Mouse (Mus musculus): Measurements from ENCODE around the gene Large1. TPM values are rescaled to one million over a fixed set of nuclear protein-coding genes. Genes with fewer than 3 reads are reported as not detected.

Gene Large1
- polyA plus RNA-seq, 1 experiment from 2014 or later: 10.9 TPM

- Histone ChIP-seq H3K27me3 (ENCODE audit: control insufficient read depth, insufficient read depth, low read length) (no peaks in the 10 kb centered on the region), H3K36me3 (ENCODE audit: control insufficient read depth, insufficient read depth, low read length) (peaks cover 16% of the 10 kb centered on the region), H3K4me1 (ENCODE audit: control insufficient read depth in 2 of 2, insufficient read depth in 2 of 2, low read length in 2 of 2) (peaks cover 0 to 3% of the 10 kb centered on the region in 2 experiments; a peak in 2 of 4 replicates), H3K4me2 (ENCODE audit: low read length) (no peak overlapping the region), H3K9ac (ENCODE audit: low read length) (no peak overlapping the region), H3K9me3 (ENCODE audit: control insufficient read depth, low read length) (no peaks in the 10 kb centered on the region), H3K27ac (replicated peaks in 1 of 2; ENCODE audit: control insufficient read depth in 1 of 2, insufficient read depth in 1 of 2, low read depth in 2 of 2, low read length in 2 of 2) (no peak overlapping the region), H3K4me3 (ENCODE audit: control insufficient read depth in 1 of 2, insufficient read depth in 1 of 2, low read depth in 1 of 2, low read length in 2 of 2) (no peak overlapping the region)
- 87% methylated on average over 2 of the region's 2 CpGs for WGBS
- ATAC-seq (ENCODE audit: insufficient number of reproducible peaks, insufficient read depth, low FRiP score, low read depth): no peak
Measured at GRCm38 (mm10) chr8:72833112-72833511, 520.2 kb downstream of the Large1 start.

DNA sequence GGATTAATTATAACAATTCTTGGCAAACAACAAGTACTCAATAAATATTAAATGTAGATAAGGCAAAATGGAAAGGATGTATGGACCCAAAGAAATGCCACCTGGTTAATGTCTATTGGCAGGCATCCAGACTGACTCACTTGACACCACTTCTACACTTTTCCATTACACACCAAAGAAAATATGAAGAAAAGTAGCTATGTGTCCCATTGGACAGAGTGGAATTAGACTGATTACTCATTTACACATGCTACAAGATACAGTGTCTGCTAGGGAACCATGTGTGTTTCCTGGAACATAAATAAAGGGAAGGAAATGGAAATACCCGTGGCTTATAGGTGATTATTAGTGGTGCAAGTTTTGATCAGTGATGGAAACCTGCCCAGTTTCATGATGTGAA lies 521.0 kb downstream of the Large1 start:
- H3K4me3 ChIP-seq (ENCODE audit: control insufficient read depth in 1 of 2, insufficient read depth in 1 of 2, low read depth in 1 of 2, low read length in 2 of 2): no peak overlapping the region
- H3K4me1 ChIP-seq (ENCODE audit: control insufficient read depth in 2 of 2, insufficient read depth in 2 of 2, low read length in 2 of 2): peaks cover 0 to 3% of the 10 kb centered on the region in 2 experiments; a peak in 2 of 4 replicates
- H3K27me3 ChIP-seq (ENCODE audit: control insufficient read depth, insufficient read depth, low read length): no peaks in the 10 kb centered on the region
- peaks cover 14% of the 10 kb centered on the region for H3K36me3 ChIP-seq (ENCODE audit: control insufficient read depth, insufficient read depth, low read length)
- H3K9me3 ChIP-seq (ENCODE audit: control insufficient read depth, low read length): no peaks in the 10 kb centered on the region
- no peak overlapping the region for H3K9ac ChIP-seq (ENCODE audit: low read length)
- no peak for ATAC-seq (ENCODE audit: insufficient number of reproducible peaks, insufficient read depth, low FRiP score, low read depth)
- no peak overlapping the region for H3K27ac ChIP-seq (replicated peaks in 1 of 2; ENCODE audit: control insufficient read depth in 1 of 2, insufficient read depth in 1 of 2, low read depth in 2 of 2, low read length in 2 of 2)
- WGBS: 60% methylated on average over 1 of the region's 1 CpGs
- H3K4me2 ChIP-seq (ENCODE audit: low read length): no peak overlapping the region

GRCm38 (mm10) chr8:72817655-72818349 lies 535.5 kb downstream of the Large1 start:
- no peaks in the 10 kb centered on the region for H3K4me1 ChIP-seq (ENCODE audit: control insufficient read depth in 2 of 2, insufficient read depth in 2 of 2, low read length in 2 of 2)
- no peaks in the 10 kb centered on the region for H3K27me3 ChIP-seq (ENCODE audit: control insufficient read depth, insufficient read depth, low read length)
- H3K9ac ChIP-seq (ENCODE audit: low read length): no peak overlapping the region
- no peaks in the 10 kb centered on the region for H3K9me3 ChIP-seq (ENCODE audit: control insufficient read depth, low read length)
- H3K4me3 ChIP-seq (ENCODE audit: control insufficient read depth in 1 of 2, insufficient read depth in 1 of 2, low read depth in 1 of 2, low read length in 2 of 2): no peak overlapping the region
- no peak overlapping the region for H3K4me2 ChIP-seq (ENCODE audit: low read length)
- H3K27ac ChIP-seq (replicated peaks in 1 of 2; ENCODE audit: control insufficient read depth in 1 of 2, insufficient read depth in 1 of 2, low read depth in 2 of 2, low read length in 2 of 2): no peak overlapping the region
- ATAC-seq (ENCODE audit: insufficient number of reproducible peaks, insufficient read depth, low FRiP score, low read depth): no peak
- H3K36me3 ChIP-seq (ENCODE audit: control insufficient read depth, insufficient read depth, low read length): peaks cover 30% of the 10 kb centered on the region
- WGBS: 84% methylated on average over 5 of the region's 5 CpGs

DNA sequence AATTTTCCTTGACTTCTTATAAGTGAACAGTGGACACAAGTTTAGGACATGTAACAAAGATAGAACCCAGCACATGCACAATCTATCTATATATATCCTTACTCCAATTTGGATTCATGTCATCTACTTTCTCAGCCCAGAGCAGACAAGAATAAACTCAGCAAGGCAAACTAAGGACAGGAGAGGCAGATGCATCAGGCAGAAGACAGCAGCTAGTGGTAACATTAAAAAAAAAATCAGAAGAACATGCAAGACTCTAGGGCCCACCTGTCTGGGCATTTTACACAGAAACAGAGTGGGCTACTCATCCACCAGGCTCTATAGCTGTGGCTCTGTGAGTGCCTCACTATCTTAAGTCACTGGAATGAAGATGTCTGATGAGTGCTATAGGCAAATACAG lies 536.7 kb downstream of the Large1 start:
- Histone ChIP-seq H3K9me3 (ENCODE audit: control insufficient read depth, low read length) (no peaks in the 10 kb centered on the region), H3K27ac (replicated peaks in 1 of 2; ENCODE audit: control insufficient read depth in 1 of 2, insufficient read depth in 1 of 2, low read depth in 2 of 2, low read length in 2 of 2) (no peak overlapping the region), H3K4me2 (ENCODE audit: low read length) (no peak overlapping the region), H3K4me3 (ENCODE audit: control insufficient read depth in 1 of 2, insufficient read depth in 1 of 2, low read depth in 1 of 2, low read length in 2 of 2) (no peak overlapping the region), H3K9ac (ENCODE audit: low read length) (no peak overlapping the region), H3K36me3 (ENCODE audit: control insufficient read depth, insufficient read depth, low read length) (peaks cover 30% of the 10 kb centered on the region), H3K4me1 (ENCODE audit: control insufficient read depth in 2 of 2, insufficient read depth in 2 of 2, low read length in 2 of 2) (no peaks in the 10 kb centered on the region), H3K27me3 (ENCODE audit: control insufficient read depth, insufficient read depth, low read length) (no peaks in the 10 kb centered on the region)
- no peak for ATAC-seq (ENCODE audit: insufficient number of reproducible peaks, insufficient read depth, low FRiP score, low read depth)

DNA sequence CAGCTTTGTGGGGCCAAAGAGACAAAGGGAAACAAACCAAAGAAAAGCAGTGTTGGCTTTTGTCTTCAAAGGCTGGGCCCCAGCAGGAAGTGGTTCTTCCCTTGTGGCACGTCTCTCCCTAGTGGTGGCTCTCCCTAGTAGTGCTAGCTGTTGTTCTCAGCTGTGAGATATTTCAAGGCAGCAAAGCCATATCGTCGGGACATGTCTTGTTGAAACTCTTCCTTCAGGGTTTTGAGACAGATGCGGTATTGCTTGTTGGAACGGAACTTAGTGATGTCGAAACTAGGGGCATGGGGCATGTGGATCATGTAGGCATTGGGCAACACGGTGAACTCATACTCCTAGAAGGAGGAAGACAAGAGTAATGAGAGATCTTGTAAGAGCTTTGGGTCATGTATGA lies 537.7 kb downstream of the Large1 start:
- WGBS: 83% methylated on average over 7 of the region's 7 CpGs
- Histone ChIP-seq H3K27me3 (ENCODE audit: control insufficient read depth, insufficient read depth, low read length) (no peaks in the 10 kb centered on the region), H3K4me1 (ENCODE audit: control insufficient read depth in 2 of 2, insufficient read depth in 2 of 2, low read length in 2 of 2) (no peaks in the 10 kb centered on the region), H3K27ac (replicated peaks in 1 of 2; ENCODE audit: control insufficient read depth in 1 of 2, insufficient read depth in 1 of 2, low read depth in 2 of 2, low read length in 2 of 2) (no peak overlapping the region), H3K4me3 (ENCODE audit: control insufficient read depth in 1 of 2, insufficient read depth in 1 of 2, low read depth in 1 of 2, low read length in 2 of 2) (no peak overlapping the region), H3K36me3 (ENCODE audit: control insufficient read depth, insufficient read depth, low read length) (peaks cover 30% of the 10 kb centered on the region), H3K9ac (ENCODE audit: low read length) (no peak overlapping the region), H3K9me3 (ENCODE audit: control insufficient read depth, low read length) (no peaks in the 10 kb centered on the region), H3K4me2 (ENCODE audit: low read length) (no peak overlapping the region)
- ATAC-seq (ENCODE audit: insufficient number of reproducible peaks, insufficient read depth, low FRiP score, low read depth): no peak

- H3K9me3 ChIP-seq (ENCODE audit: control insufficient read depth, low read length): no peaks in the 10 kb centered on the region
- H3K9ac ChIP-seq (ENCODE audit: low read length): no peak overlapping the region
- H3K27me3 ChIP-seq (ENCODE audit: control insufficient read depth, insufficient read depth, low read length): no peaks in the 10 kb centered on the region
- WGBS: 89% methylated on average over 3 of the region's 3 CpGs
- no peak overlapping the region for H3K4me3 ChIP-seq (ENCODE audit: control insufficient read depth in 1 of 2, insufficient read depth in 1 of 2, low read depth in 1 of 2, low read length in 2 of 2)
- H3K27ac ChIP-seq (replicated peaks in 1 of 2; ENCODE audit: control insufficient read depth in 1 of 2, insufficient read depth in 1 of 2, low read depth in 2 of 2, low read length in 2 of 2): no peak overlapping the region
- no peaks in the 10 kb centered on the region for H3K4me1 ChIP-seq (ENCODE audit: control insufficient read depth in 2 of 2, insufficient read depth in 2 of 2, low read length in 2 of 2)
- ATAC-seq (ENCODE audit: insufficient number of reproducible peaks, insufficient read depth, low FRiP score, low read depth): no peak
- H3K36me3 ChIP-seq (ENCODE audit: control insufficient read depth, insufficient read depth, low read length): peaks cover 26% of the 10 kb centered on the region
- no peak overlapping the region for H3K4me2 ChIP-seq (ENCODE audit: low read length)
Measured at GRCm38 (mm10) chr8:72812690-72813089, 540.6 kb downstream of the Large1 start.

DNA sequence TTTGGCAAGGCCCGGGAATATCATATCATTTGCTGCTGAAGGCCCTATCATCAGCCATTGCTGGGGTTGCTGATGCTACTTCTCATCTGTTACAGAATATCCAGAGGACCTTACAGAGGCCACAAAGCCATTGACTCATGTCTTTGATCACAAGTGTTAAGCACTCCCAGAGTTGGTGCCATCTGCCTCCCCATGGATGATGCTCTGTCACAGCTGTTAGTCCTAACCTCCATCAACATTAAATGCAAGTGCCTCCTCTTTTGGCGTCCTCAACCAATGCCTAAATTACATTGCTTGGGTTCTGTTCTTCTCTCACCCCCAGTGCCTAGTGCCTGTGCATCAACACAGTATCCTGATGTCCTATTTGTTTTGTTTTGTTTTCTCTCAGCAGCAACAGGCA lies 551.8 kb downstream of the Large1 start:
- no peak for ATAC-seq (ENCODE audit: insufficient number of reproducible peaks, insufficient read depth, low FRiP score, low read depth)

DNA sequence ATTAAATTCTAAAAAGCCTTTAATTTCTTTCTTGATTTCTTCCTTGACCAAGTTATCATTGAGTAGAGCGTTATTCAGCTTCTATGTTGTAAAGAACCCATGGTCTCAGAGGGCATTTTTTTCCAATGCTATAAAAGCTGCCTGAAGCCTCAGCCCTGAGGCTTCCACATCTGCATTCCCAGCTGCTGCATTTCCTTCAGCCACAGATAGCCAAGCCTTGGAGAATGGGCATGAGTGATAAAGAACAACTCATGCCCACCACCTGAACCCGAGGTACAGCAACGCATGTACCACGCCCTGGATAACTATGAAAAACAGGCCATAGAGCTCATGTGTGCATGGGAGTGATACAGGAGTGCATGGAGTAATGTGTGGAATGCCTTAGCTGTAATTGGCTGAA lies 572.7 kb downstream of the Large1 start:
- Histone ChIP-seq H3K4me3 (ENCODE audit: control insufficient read depth in 1 of 2, insufficient read depth in 1 of 2, low read depth in 1 of 2, low read length in 2 of 2) (no peak overlapping the region), H3K27me3 (ENCODE audit: control insufficient read depth, insufficient read depth, low read length) (no peaks in the 10 kb centered on the region), H3K9me3 (ENCODE audit: control insufficient read depth, low read length) (no peaks in the 10 kb centered on the region), H3K4me2 (ENCODE audit: low read length) (no peak overlapping the region), H3K36me3 (ENCODE audit: control insufficient read depth, insufficient read depth, low read length) (no peaks in the 10 kb centered on the region), H3K9ac (ENCODE audit: low read length) (no peak overlapping the region), H3K4me1 (ENCODE audit: control insufficient read depth in 2 of 2, insufficient read depth in 2 of 2, low read length in 2 of 2) (no peaks in the 10 kb centered on the region), H3K27ac (replicated peaks in 1 of 2; ENCODE audit: control insufficient read depth in 1 of 2, insufficient read depth in 1 of 2, low read depth in 2 of 2, low read length in 2 of 2) (no peak overlapping the region)
- WGBS: 76% methylated on average over 4 of the region's 4 CpGs
- ATAC-seq (ENCODE audit: insufficient number of reproducible peaks, insufficient read depth, low FRiP score, low read depth): no peak

More for the DNA sequence above, 551.8 kb downstream of the Large1 start:
- no peaks in the 10 kb centered on the region for H3K4me1 ChIP-seq (ENCODE audit: control insufficient read depth in 2 of 2, insufficient read depth in 2 of 2, low read length in 2 of 2)
- H3K36me3 ChIP-seq (ENCODE audit: control insufficient read depth, insufficient read depth, low read length): no peaks in the 10 kb centered on the region
- no peak overlapping the region for H3K27ac ChIP-seq (replicated peaks in 1 of 2; ENCODE audit: control insufficient read depth in 1 of 2, insufficient read depth in 1 of 2, low read depth in 2 of 2, low read length in 2 of 2)
- H3K27me3 ChIP-seq (ENCODE audit: control insufficient read depth, insufficient read depth, low read length): no peaks in the 10 kb centered on the region
- 65% methylated on average over 2 of the region's 2 CpGs for WGBS
- H3K9me3 ChIP-seq (ENCODE audit: control insufficient read depth, low read length): no peaks in the 10 kb centered on the region
- no peak overlapping the region for H3K4me3 ChIP-seq (ENCODE audit: control insufficient read depth in 1 of 2, insufficient read depth in 1 of 2, low read depth in 1 of 2, low read length in 2 of 2)
- H3K4me2 ChIP-seq (ENCODE audit: low read length): no peak overlapping the region
- H3K9ac ChIP-seq (ENCODE audit: low read length): no peak overlapping the region
